Mouse (Mus musculus) limb, embryonic 14.5 days (tissue): ENCODE measurements around the gene Spib. TPM values are rescaled to one million over a fixed set of nuclear protein-coding genes. Genes with fewer than 3 reads are reported as not detected.

Source experiments
- ATAC-seq: fragments of 200-750 bp; cut with Nextera tagmentation; 2 replicates; pipeline ENCODE4 v1.8.0; 2017; ENCODE audit warnings: low read depth, moderate number of reproducible peaks, moderate TSS enrichment; ENCODE audit not compliant: low FRiP score
- DNase-seq: peaks from one replicate; pipeline ENCODE4 v3.0.0-alpha.2; 2015; ENCODE audit warnings: low spot score
- H3K27ac ChIP-seq: fragments of 300-500 bp; sonication (generic); replicated peaks from 2 replicates; pipeline ENCODE4 v1.5.1; 2014; ENCODE audit warnings: low read depth, mild to moderate bottlenecking, low read length, moderate library complexity, mixed read lengths
- H3K27me3 ChIP-seq: fragments of 300-500 bp; sonication (generic); 2 replicates; pipeline ENCODE4 v1.6.1; 2014; ENCODE audit warnings: low read length, mixed read lengths; ENCODE audit not compliant: control insufficient read depth, insufficient read depth
- H3K36me3 ChIP-seq: fragments of 300-500 bp; sonication (generic); 2 replicates; pipeline ENCODE4 v1.6.1; 2014; ENCODE audit warnings: mild to moderate bottlenecking, low read length, moderate library complexity, mixed read lengths; ENCODE audit not compliant: control insufficient read depth, insufficient read depth
- H3K4me1 ChIP-seq: fragments of 300-500 bp; sonication (generic); 2 replicates; pipeline ENCODE4 v1.6.1; 2014; ENCODE audit warnings: antibody characterized with exemption, low read length, mixed read lengths; ENCODE audit not compliant: control insufficient read depth, insufficient read depth
- H3K4me2 ChIP-seq: fragments of 300-500 bp; sonication (generic); replicated peaks from 2 replicates; pipeline ENCODE4 v1.6.1; 2014; ENCODE audit warnings: low read depth, mild to moderate bottlenecking, low read length, moderate library complexity; ENCODE audit not compliant: severe bottlenecking
- H3K4me3 ChIP-seq: fragments of 300-500 bp; sonication (generic); replicated peaks from 2 replicates; pipeline ENCODE4 v1.5.1; 2014; ENCODE audit warnings: low read length
- H3K9ac ChIP-seq: fragments of 300-500 bp; sonication (generic); 2 replicates; pipeline ENCODE4 v1.6.1; 2014; ENCODE audit warnings: mild to moderate bottlenecking, low read depth, low read length, moderate library complexity; ENCODE audit not compliant: severe bottlenecking
- H3K9me3 ChIP-seq: fragments of 300-500 bp; sonication (generic); 2 replicates; pipeline ENCODE4 v1.6.1; 2016; ENCODE audit warnings: low read length; ENCODE audit not compliant: control insufficient read depth
- POLR2A ChIP-seq: fragments of 200-500 bp; IDR thresholded peaks from 2 replicates; pipeline ENCODE4 v1.8.0; 2012; ENCODE audit warnings: inconsistent platforms, mild to moderate bottlenecking, moderate library complexity, borderline replicate concordance; ENCODE audit not compliant: insufficient read depth, insufficient read length; ENCODE audit errors: extremely low read depth
- WGBS: fragments of 180-500 bp; shearing (Covaris S2); extraction: QIAGEN DNeasy Blood & Tissue Kit; methylation state at CpG from one replicate; pipeline ENCODE4 v1.1.7; 2014; 5-methylcytosine and 5-hydroxymethylcytosine counted together
- polyA plus RNA-seq, 2 experiments: library from polyadenylated mRNA; depleted of rRNA in 1 of 2; stranded (reverse) in 1 of 2; unstranded in 1 of 2; fragments of >200 nt; fragmentation: Nextera tagmentation in 1 of 2; extraction: Ambion mirVana in 1 of 2; gene quantifications; 2 replicates each; pipeline versions ENCODE4 v1.2.1 to v1.2.3; 2012 to 2014

Spib gene
- polyA plus RNA-seq, 2 experiments = 0.59 to 1.1 TPM

DNA sequence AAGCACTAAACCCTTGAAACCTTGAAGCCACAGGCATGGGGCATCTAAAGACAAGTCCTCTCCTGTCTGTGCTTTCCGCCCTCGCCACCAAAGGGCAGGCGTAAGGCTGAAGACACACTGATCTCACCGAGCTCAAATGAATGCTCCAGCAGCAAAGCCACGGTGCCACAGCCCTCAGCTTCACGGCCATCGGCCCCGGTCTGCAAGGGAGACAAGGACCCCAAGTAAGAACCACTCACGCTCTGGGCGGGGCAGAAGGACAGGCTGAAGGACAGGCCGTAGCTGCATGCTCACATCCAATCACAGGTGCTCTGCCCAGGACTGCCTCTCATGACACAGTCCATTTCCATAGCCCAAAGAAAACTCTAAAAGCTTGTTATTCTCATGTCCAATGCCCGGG lies 37.2 kb downstream of the Spib start:
- H3K27ac ChIP-seq = no peak overlapping the region
- ATAC-seq (no peak), DNase-seq (no peak)
- 96% methylated on average over 12 of the region's 12 CpGs for WGBS
- peaks cover 43% of the 10 kb centered on the region for H3K36me3 ChIP-seq
- H3K4me3 ChIP-seq = no peak overlapping the region
- H3K27me3 ChIP-seq = no peaks in the 10 kb centered on the region
- no peak overlapping the region for H3K9ac ChIP-seq
- peaks cover 13% of the 10 kb centered on the region; the same call in 1 of the 2 replicates for H3K4me1 ChIP-seq
- H3K9me3 ChIP-seq = no peaks in the 10 kb centered on the region
- H3K4me2 ChIP-seq = 0 out of 2 replicates have a peak overlapping the region, but pooled peaks have one; percentile 87
- TF ChIP-seq POLR2A = no peak

DNA sequence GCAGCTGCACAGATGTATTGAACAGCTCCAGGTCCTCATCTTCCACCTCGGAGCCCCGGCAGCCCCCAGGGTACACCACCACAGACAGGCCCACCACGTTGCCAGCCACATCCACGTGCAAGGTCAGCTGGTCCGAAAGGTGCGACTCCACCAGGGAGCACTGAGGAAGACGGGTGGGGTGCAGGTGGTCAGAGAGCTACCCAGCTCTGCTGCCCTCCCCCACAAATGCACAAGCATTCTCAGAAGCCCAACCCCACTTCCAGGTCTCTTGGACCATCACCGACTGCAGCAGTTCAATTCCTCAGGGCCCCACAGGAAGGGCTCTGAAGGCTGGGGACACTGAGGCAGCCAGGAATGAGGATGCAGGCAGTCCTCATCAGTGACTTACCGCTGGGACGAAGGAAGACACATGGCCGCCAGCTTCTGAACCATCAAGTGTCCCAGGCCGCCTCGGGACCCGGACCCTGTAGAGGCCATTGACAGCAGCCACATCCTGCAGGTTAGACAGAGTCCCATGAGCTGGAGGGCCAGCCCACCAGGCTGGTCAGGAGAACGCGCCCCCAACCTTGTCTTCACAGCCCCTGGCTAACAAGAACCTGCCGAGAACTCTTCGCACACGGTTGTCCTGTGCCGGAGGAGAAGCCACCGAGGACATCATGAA lies 39.6 kb downstream of the Spib start:
- TF ChIP-seq POLR2A = no peak
- ATAC-seq (no peak), DNase-seq (no peak)
- H3K4me1 ChIP-seq = peaks cover 11% of the 10 kb centered on the region; the same call in 1 of the 2 replicates
- H3K4me2 ChIP-seq = no peak overlapping the region
- WGBS = 92% methylated on average over 21 of the region's 21 CpGs
- no peak overlapping the region for H3K27ac ChIP-seq
- no peak overlapping the region for H3K9ac ChIP-seq
- no peaks in the 10 kb centered on the region for H3K9me3 ChIP-seq
- no peaks in the 10 kb centered on the region for H3K27me3 ChIP-seq
- no peak overlapping the region for H3K4me3 ChIP-seq
- H3K36me3 ChIP-seq = peaks cover 59% of the 10 kb centered on the region

GRCm38 (mm10) chr7:44491391-44491790 lies 40.5 kb downstream of the Spib start:
- no peak overlapping the region for H3K9ac ChIP-seq
- H3K27ac ChIP-seq = no peak overlapping the region
- H3K36me3 ChIP-seq = peaks cover 59% of the 10 kb centered on the region
- H3K27me3 ChIP-seq = no peaks in the 10 kb centered on the region
- H3K9me3 ChIP-seq = no peaks in the 10 kb centered on the region
- H3K4me1 ChIP-seq = peaks cover 6% of the 10 kb centered on the region; the same call in 1 of the 2 replicates
- no peak for ATAC-seq
- WGBS = 98% methylated on average over 5 of the region's 5 CpGs
- no peak overlapping the region for H3K4me3 ChIP-seq
- no peak for DNase-seq
- no peak for TF ChIP-seq POLR2A
- no peak overlapping the region for H3K4me2 ChIP-seq

GRCm38 (mm10) chr7:44490281-44490680 lies 41.6 kb downstream of the Spib start:
- H3K4me1 ChIP-seq = peaks cover 2% of the 10 kb centered on the region; the same call in 1 of the 2 replicates
- 92% methylated on average over 4 of the region's 4 CpGs for WGBS
- H3K27me3 ChIP-seq = no peaks in the 10 kb centered on the region
- H3K4me2 ChIP-seq = no peak overlapping the region
- H3K9ac ChIP-seq = no peak overlapping the region
- no peaks in the 10 kb centered on the region for H3K9me3 ChIP-seq
- H3K36me3 ChIP-seq = peaks cover 59% of the 10 kb centered on the region
- no peak for TF ChIP-seq POLR2A
- no peak overlapping the region for H3K27ac ChIP-seq
- no peak for ATAC-seq
- DNase-seq = no peak
- H3K4me3 ChIP-seq = no peak overlapping the region

DNA sequence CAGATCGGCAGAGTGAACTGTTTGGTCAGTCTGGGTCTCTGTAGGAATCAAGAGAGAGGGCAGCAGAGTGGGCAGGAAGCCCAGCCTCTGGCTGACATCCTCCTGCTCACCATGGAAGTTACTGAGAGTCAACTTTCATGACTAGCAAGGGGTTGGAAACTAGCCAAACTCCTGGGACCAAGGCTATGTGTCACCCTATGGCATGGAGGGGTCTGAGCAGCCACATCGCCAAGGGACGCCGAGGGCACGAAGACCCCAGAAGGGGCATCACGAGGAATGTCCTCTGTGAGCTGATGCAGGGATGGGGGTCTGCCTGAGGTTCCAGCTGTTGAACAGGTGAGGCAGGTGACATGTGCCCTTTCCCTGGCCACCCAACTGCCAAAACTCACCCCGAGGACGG lies 43.3 kb downstream of the Spib start:
- no peaks in the 10 kb centered on the region for H3K27me3 ChIP-seq
- WGBS = 88% methylated on average over 8 of the region's 8 CpGs
- ATAC-seq = no peak
- H3K9me3 ChIP-seq = no peaks in the 10 kb centered on the region
- H3K36me3 ChIP-seq = peaks cover 52% of the 10 kb centered on the region
- no peak overlapping the region for H3K4me3 ChIP-seq
- no peak for DNase-seq
- no peaks in the 10 kb centered on the region for H3K4me1 ChIP-seq
- TF ChIP-seq POLR2A = no peak
- no peak overlapping the region for H3K4me2 ChIP-seq
- H3K27ac ChIP-seq = no peak overlapping the region
- H3K9ac ChIP-seq = no peak overlapping the region

GRCm38 (mm10) chr7:44487936-44488335 lies 43.9 kb downstream of the Spib start:
- no peak for TF ChIP-seq POLR2A
- no peak overlapping the region for H3K27ac ChIP-seq
- no peak overlapping the region for H3K9ac ChIP-seq
- no peaks in the 10 kb centered on the region for H3K9me3 ChIP-seq
- ATAC-seq (no peak), DNase-seq (no peak)
- H3K4me2 ChIP-seq = no peak overlapping the region
- peaks cover 49% of the 10 kb centered on the region for H3K36me3 ChIP-seq
- WGBS = 85% methylated on average over 7 of the region's 7 CpGs
- no peaks in the 10 kb centered on the region for H3K4me1 ChIP-seq
- no peak overlapping the region for H3K4me3 ChIP-seq
- H3K27me3 ChIP-seq = no peaks in the 10 kb centered on the region
